Mouse (Mus musculus) kidney, adult 9 months (tissue): Measurements from ENCODE around the gene Tstd1.

Experiments used
- DNase-seq: peaks from one replicate; pipeline ENCODE4 v3.0.0; 2022

The Tstd1 gene

GRCm38 (mm10) chr1:171419291-171419882 lies 715 bp downstream of the Tstd1 start:
- DNase-seq, result no peak

DNA sequence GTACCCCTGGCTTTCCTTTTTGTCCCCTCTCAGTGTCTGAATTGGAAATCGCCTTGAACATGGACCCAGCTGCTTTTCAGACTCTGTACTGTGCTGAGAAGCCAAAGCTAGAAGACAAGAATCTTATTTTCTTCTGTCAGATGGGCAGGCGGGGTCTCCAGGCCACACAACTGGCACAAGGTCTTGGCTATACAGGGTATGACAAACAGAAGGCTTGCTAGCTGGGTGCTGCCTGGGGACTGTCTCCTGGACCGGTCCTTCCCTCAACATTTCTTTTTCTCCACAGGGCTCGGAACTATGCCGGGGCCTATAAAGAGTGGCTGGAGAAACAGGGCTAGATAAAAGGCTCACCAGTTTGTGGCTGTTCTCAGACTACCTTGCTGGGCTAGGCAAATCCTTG lies 1.2 kb downstream of the Tstd1 start:
- DNase-seq, result no peak

DNA sequence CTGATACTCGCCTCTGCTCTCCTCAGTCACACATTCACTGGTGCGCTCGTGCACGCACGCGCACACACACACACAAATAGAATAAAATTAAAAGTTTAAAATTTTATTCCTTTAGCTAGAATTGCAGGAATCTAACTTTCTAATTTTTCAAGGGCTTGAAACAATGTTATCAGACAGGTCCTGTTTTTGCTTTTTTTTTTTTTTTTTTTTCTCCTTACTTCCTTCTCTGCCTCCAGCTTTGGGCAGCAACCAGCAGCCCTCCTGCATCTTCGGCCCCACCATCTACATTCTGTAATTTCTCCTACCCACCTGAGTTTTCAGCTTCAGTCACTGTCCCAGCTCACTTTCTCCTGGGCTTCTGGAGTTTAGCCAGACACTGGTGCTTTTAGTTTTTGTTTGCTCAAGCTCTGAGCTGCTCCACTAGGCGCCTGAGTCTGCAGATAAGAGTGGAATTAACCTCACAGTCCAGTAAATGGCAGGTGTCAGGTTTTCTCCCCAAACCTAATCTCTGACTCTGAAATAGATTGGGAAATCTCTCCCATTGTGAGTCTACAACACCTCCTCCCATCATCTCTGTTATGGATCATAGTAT lies 3.9 kb downstream of the Tstd1 start:
- DNase-seq, result no peak

- no peak for DNase-seq
These were observed 6.0 kb downstream of the Tstd1 start for GRCm38 (mm10) chr1:171424638-171425037.

DNA sequence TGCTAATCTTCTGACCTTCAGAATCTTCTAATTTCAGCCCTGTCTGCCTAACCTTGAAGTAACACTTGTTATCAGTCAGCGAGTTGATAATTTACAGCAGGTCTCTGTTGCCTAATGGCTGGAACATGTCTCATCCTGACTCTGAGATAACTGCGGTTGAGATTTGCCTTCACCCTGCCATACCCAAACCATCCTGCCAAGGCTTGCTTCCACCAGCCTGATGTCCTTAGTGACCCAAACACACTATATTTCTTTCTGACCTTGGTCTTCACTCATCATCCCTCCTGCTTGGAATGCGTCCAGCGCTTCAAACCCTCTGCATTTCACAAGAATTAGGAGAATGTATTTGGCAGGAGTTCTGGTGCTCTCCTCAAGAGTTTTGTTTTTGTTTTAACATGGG lies 6.5 kb downstream of the Tstd1 start:
- DNase-seq, result no peak

GRCm38 (mm10) chr1:171432158-171432557 lies 13.5 kb downstream of the Tstd1 start:
- no peak for DNase-seq

DNA sequence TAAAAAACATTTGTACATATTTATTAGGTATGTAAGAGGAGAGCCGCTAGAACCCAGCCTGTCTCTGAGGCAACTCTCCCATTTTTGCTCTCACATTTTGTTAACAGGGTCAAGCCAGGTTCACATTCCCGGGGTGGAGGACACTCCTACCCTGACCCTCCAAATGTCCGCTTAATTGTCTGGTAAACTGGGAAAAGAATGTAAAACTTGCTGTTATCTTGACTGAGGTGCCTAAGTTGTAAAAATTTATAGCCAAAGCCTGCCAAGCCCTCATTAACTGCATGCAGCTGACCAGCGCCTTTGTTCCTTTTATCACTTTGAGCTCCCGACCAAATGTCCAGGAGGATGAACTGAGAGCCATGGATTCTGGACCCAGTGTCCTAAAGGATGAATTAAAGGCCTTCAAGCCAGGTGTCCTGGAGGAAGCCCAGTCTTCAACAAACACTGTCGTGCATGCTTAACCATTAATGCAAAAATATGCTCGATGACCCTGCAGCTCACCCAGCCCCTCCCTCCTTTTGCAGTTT lies 16.7 kb downstream of the Tstd1 start:
- peak; percentile 54 for DNase-seq

DNA sequence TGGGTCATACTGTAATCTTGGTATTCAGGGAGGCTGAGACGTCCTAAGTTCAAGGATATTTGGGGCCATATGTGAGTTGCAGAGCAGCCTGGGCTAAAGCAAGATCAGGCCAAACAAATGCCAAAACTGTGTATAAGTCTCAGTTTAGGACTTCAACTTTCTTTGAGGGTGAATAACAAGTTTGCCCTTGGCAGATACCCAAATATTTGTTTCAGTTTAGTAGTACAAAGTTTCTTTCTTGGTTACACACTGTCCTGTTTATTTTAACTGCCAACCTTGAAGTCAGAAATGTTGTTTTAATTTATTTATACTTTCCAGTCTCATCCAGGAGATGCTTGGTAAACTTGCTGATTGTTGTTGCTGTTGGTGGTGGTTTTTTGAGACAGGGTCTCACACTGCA lies 17.3 kb downstream of the Tstd1 start:
- DNase-seq, result peak; percentile 55

DNA sequence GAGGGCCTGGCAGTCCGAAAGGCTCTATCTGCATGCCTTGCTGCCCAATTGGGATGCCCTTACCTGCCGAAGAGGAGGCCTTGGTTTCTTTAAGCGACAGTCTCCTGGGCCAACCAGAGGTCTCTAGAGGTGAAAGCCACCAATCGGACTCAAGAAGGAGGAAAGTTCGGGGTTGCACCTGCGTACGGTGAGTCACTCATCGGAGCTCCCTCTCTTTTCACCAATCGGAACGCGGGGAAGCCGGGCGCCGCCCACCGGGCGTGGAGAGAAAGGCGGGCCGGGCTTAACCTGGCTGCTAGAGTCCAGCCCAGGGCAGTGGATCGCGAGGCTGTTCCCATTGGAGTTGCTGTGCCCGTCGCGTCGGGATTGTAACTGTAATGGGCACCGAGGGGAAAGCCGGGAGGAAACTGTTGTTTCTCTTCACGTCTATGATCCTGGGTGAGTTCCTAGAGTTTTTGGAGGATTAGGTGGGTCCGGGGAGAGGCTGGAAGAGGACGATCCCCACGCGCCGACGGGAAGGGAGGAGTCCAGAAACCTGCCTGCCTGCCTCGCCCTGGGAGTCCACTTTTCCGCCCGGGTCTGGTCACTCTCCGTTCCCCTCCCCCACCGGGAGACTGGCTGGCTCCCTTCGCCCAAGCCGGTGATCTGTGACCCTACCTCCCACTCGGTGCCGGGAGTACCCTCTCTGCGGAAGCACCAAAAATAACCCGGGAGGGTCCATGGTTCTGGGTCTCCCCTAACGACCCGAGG lies 18.8 kb downstream of the Tstd1 start, which contains the start of gene F11r:
F11r (plus strand) TSS at position 272 of the 750 bp plus-strand sequence.
- peak; percentile 99 for DNase-seq

GRCm38 (mm10) chr1:171438014-171438670 lies 19.5 kb downstream of the Tstd1 start:
- DNase-seq, result peak; percentile 53

- DNase-seq, result peak; percentile 49
These were observed 20.4 kb downstream of the Tstd1 start for GRCm38 (mm10) chr1:171439072-171439471.

GRCm38 (mm10) chr1:171440025-171440725 lies 21.5 kb downstream of the Tstd1 start:
- peak; percentile 90 for DNase-seq

DNA sequence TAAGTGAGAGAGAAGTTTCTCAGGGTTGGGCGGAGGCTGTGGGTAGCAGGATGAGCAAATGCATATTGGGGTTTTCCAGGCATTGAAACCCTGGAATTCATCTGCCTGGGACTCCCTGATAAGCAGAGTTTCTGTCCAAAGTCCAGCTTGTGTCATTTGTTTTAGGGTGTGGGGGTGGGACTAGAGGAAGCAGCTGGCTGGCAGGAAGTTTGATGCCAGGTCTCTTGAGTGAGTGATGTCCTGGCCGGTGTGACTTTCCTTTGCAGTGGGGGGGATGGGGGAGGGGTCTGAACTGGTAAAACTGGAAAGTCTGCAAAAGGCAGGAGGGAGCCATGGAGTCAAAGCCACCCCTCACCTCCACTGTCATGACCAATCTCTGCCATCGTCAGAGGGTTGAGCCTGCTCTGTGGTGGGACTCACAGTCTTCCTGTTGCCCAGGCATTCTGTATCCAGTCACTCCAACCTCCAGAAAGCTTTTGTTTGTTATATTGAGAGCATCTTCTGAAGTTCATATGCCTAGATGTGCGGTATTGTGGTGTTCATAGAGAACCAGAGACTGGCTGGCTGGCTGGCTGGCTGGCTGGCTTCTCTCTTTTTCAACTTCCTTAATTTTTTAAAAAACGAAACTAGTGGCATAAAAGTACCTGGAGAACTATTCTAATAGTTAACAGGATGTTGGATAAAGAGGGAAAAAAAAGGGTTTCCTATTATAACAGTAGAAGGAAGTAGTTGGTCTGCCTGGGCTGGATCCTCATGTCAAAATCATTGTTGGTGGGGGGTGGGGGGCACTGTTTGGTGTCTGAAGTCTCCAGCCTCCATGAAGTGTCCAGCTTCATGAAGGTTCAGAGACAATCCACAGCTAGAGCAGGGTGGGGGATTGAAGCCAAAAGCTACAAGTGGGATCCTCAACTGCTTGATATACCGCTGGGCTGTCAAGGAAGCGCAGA lies 23.1 kb downstream of the Tstd1 start:
- peak; percentile 47 for DNase-seq

DNA sequence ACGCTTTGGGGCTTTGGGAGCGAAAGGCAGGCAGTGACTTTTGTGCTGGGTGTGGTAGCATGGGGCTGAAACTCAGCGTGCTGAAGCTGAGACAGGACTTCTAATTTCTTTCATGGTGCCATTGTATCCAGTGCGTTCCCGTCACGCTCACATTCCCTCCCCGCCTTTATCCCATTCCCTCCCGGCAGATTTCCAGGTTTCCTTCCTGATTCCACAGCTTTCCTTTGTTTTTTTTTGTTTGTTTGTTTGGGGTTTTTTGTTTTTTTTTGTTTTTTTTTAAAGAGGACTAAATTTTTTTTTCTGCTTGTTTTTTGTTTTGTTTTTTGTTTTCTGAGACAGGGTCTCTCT lies 23.7 kb downstream of the Tstd1 start:
- DNase-seq, result peak; percentile 43

DNA sequence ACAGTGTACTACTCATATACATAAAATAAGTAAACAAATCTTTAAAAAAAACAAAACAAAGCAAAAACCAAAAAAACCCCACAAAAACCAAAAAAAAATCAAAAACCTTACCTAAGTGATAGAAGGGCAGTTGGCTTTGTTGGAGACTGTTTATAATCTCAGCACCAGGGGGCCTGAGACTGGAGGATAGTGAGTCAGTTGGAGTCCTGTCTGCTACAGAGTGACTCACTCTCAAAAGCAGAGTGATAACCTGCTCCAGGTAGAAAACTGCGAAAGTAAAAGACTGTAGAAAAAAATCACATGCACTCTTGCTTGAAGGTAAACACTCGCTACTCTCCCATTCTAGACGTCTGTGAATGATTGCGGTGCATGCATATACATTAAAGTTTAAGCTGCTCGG lies 26.4 kb downstream of the Tstd1 start:
- no peak for DNase-seq

GRCm38 (mm10) chr1:171446854-171447253 lies 28.2 kb downstream of the Tstd1 start:
- no peak for DNase-seq

DNA sequence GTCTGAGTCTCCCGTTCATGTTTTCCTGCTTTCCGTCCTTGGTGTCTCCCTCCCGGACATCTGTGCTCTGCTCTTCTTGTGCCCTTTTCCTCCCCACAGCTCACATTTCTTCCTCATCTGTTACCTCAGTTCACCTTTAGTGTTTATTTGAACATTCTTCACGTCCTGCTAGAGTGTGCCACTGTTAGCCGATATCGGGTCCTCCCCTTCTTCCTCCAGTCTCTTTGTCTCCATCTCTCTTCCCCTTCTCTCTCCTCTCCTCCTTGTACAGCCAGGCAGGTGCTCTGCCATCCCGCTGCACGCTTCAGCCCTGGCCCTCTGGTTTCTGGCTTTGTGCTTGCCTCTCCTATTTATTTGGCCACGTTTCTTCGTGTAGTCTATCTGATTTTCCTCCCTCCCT lies 29.0 kb downstream of the Tstd1 start:
- DNase-seq, result no peak

- DNase-seq, result peak; percentile 41
These were observed 31.4 kb downstream of the Tstd1 start for GRCm38 (mm10) chr1:171450062-171450461.

- DNase-seq, result no peak
These were observed 32.3 kb downstream of the Tstd1 start for GRCm38 (mm10) chr1:171451001-171451400.

DNA sequence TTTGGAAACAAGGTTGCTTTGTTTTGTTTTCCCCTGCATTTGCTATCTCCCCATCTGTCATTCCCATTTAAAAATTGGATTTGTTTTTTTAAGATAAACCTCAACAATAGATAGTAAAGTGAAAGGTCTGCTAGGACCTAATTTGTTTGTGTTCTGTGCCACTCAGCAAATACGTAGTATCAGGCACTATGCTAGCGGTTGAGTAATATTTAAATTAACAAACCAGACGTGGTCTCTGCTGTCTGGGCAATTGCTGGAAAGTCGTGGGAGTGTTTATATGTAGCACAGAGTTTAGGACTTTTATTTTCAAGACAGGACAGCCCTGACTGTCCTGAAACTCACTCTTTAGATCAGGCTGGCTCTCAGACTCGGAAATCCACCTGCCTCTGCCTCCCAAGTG lies 33.9 kb downstream of the Tstd1 start:
- DNase-seq, result no peak

DNA sequence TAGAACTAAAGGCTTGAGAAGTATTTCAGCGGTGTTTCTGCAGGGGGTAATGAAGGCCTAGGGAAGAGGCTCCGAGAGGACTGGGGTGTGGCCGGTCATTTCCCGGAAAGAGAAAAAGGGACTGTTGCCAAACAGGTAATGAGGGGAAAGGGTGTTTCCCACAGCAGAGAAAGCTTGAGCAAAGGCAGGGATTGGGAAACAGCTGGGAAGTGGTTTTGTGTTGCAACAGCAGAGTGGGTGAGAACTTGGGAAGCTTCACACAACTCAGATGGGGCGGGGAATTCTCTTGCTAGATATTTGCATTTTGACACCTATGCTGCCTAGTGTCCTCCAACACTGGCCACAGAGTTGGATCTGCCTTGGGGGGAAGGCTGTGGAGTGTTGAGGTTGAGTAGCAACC lies 34.3 kb downstream of the Tstd1 start:
- DNase-seq, result no peak

GRCm38 (mm10) chr1:171454926-171455325 lies 36.3 kb downstream of the Tstd1 start:
- DNase-seq, result no peak
